Mouse (Mus musculus) forebrain, embryonic 16.5 days (tissue): ENCODE measurements around the gene Erbb2. TPM values are rescaled to one million over a fixed set of nuclear protein-coding genes. Genes with fewer than 3 reads are reported as not detected.
A peak's percentile ranks its signal among the peaks of the same experiment; 100 is the strongest.

Source experiments
- ATAC-seq: fragments of 200-750 bp; cut with Nextera tagmentation; 2 replicates; pipeline ENCODE4 v1.8.0; 2017; ENCODE audit warnings: mild to moderate bottlenecking, moderate library complexity
- H3K27ac ChIP-seq: fragments of 300-500 bp; sonication (generic); 2 replicates; pipeline ENCODE4 v1.5.1; 2014; ENCODE audit warnings: low read length, control low read depth
- H3K27me3 ChIP-seq: fragments of 300-500 bp; sonication (generic); replicated peaks from 2 replicates; pipeline ENCODE4 v1.6.1; 2014; ENCODE audit warnings: low read length; ENCODE audit not compliant: control insufficient read depth, insufficient read depth
- H3K36me3 ChIP-seq: fragments of 300-500 bp; sonication (generic); 2 replicates; pipeline ENCODE4 v1.6.1; 2014; ENCODE audit not compliant: control insufficient read depth, insufficient read depth
- H3K4me1 ChIP-seq: fragments of 300-500 bp; sonication (generic); replicated peaks from 2 replicates; pipeline ENCODE4 v1.6.1; 2014; ENCODE audit warnings: low read length; ENCODE audit not compliant: control insufficient read depth, insufficient read depth
- H3K4me2 ChIP-seq: fragments of 300-500 bp; sonication (generic); 2 replicates; pipeline ENCODE4 v1.6.1; 2014; ENCODE audit warnings: mild to moderate bottlenecking, low read length, control low read depth
- H3K4me3 ChIP-seq: fragments of 300-500 bp; sonication (generic); replicated peaks from 2 replicates; pipeline ENCODE4 v1.5.1; 2014; ENCODE audit warnings: mild to moderate bottlenecking, low read length, control low read depth
- H3K9ac ChIP-seq: fragments of 300-500 bp; sonication (generic); replicated peaks from 2 replicates; pipeline ENCODE4 v1.6.1; 2014; ENCODE audit warnings: low read depth, low read length, control low read depth
- H3K9me3 ChIP-seq: fragments of 300-500 bp; sonication (generic); 2 replicates; pipeline ENCODE4 v1.6.1; 2016; ENCODE audit warnings: low read length; ENCODE audit not compliant: control insufficient read depth
- WGBS: fragments of 180-500 bp; shearing (Covaris S2); extraction: QIAGEN DNeasy Blood & Tissue Kit; methylation state at CpG from one replicate; pipeline ENCODE4 v1.1.7; 2014; 5-methylcytosine and 5-hydroxymethylcytosine counted together
- polyA plus RNA-seq: library from polyadenylated mRNA; unstranded; fragments of >200 nt; fragmentation: Nextera tagmentation; extraction: Ambion mirVana; gene quantifications from 2 replicates; pipeline ENCODE4 v1.2.1, GENCODE M21; 2015

Erbb2 gene
- polyA plus RNA-seq, 1 experiment from 2014 or later = 4.9 TPM

- Histone ChIP-seq H3K4me2 (no peak overlapping the region), H3K36me3 (no peaks in the 10 kb centered on the region), H3K27me3 (peaks cover 9% of the 10 kb centered on the region), H3K9me3 (no peaks in the 10 kb centered on the region), H3K4me1 (peaks cover 13% of the 10 kb centered on the region), H3K27ac (no peak overlapping the region), H3K4me3 (no peak overlapping the region), H3K9ac (no peak overlapping the region)
- ATAC-seq = no peak
- 73% methylated on average over 12 of the region's 12 CpGs for WGBS
Measured at GRCm38 (mm10) chr11:98390141-98390540, 22.1 kb upstream of the Erbb2 start.

GRCm38 (mm10) chr11:98392034-98392433 is 20.2 kb upstream of the Erbb2 start:
- no peaks in the 10 kb centered on the region for H3K9me3 ChIP-seq
- no peak for ATAC-seq

GRCm38 (mm10) chr11:98392645-98393044 is 19.6 kb upstream of the Erbb2 start:
- peaks cover 3% of the 10 kb centered on the region for H3K27me3 ChIP-seq
- no peaks in the 10 kb centered on the region for H3K36me3 ChIP-seq
- H3K4me2 ChIP-seq = no peak overlapping the region
- no peak overlapping the region for H3K4me3 ChIP-seq
- H3K4me1 ChIP-seq = peaks cover 13% of the 10 kb centered on the region
- no peak for ATAC-seq
- 56% methylated on average over 4 of the region's 4 CpGs for WGBS
- H3K9ac ChIP-seq = no peak overlapping the region
- H3K27ac ChIP-seq = no peak overlapping the region
- no peaks in the 10 kb centered on the region for H3K9me3 ChIP-seq

More at GRCm38 (mm10) chr11:98392034-98392433, 20.2 kb upstream of the Erbb2 start:
- WGBS = 20% methylated on average over 4 of the region's 8 CpGs
- no peaks in the 10 kb centered on the region for H3K36me3 ChIP-seq
- H3K9ac ChIP-seq = no peak overlapping the region
- H3K27me3 ChIP-seq = peaks cover 5% of the 10 kb centered on the region
- no peak overlapping the region for H3K27ac ChIP-seq
- H3K4me2 ChIP-seq = no peak overlapping the region
- H3K4me1 ChIP-seq = peaks cover 13% of the 10 kb centered on the region
- H3K4me3 ChIP-seq = no peak overlapping the region

GRCm38 (mm10) chr11:98393317-98393716 is 19.0 kb upstream of the Erbb2 start:
- H3K4me1 ChIP-seq = peaks cover 13% of the 10 kb centered on the region
- 71% methylated on average over 6 of the region's 6 CpGs for WGBS
- no peaks in the 10 kb centered on the region for H3K36me3 ChIP-seq
- no peak overlapping the region for H3K27ac ChIP-seq
- no peak overlapping the region for H3K4me2 ChIP-seq
- no peak overlapping the region for H3K9ac ChIP-seq
- no peaks in the 10 kb centered on the region for H3K9me3 ChIP-seq
- H3K4me3 ChIP-seq = no peak overlapping the region
- H3K27me3 ChIP-seq = peaks cover 3% of the 10 kb centered on the region
- ATAC-seq = 0 out of 2 replicates have a peak, but pooled peaks have one; percentile 16

- no peak for ATAC-seq
- no peak overlapping the region for H3K9ac ChIP-seq
- WGBS = 51% methylated on average over 6 of the region's 6 CpGs
Measured at GRCm38 (mm10) chr11:98394301-98394700, 18.0 kb upstream of the Erbb2 start.

GRCm38 (mm10) chr11:98395041-98395440 is 17.2 kb upstream of the Erbb2 start:
- peaks cover 3% of the 10 kb centered on the region for H3K27me3 ChIP-seq
- no peak overlapping the region for H3K4me2 ChIP-seq
- no peaks in the 10 kb centered on the region for H3K9me3 ChIP-seq
- 38% methylated on average over 4 of the region's 4 CpGs for whole genome bisulfite sequencing
- H3K4me1 ChIP-seq = peaks cover 16% of the 10 kb centered on the region
- H3K36me3 ChIP-seq = no peaks in the 10 kb centered on the region
- no peak for ATAC-seq
- no peak overlapping the region for H3K4me3 ChIP-seq
- H3K9ac ChIP-seq = no peak overlapping the region
- H3K27ac ChIP-seq = no peak overlapping the region

More at GRCm38 (mm10) chr11:98394301-98394700, 18.0 kb upstream of the Erbb2 start:
- H3K4me3 ChIP-seq = no peak overlapping the region
- H3K4me2 ChIP-seq = no peak overlapping the region
- H3K27ac ChIP-seq = no peak overlapping the region
- peaks cover 13% of the 10 kb centered on the region for H3K4me1 ChIP-seq
- H3K9me3 ChIP-seq = no peaks in the 10 kb centered on the region
- peaks cover 3% of the 10 kb centered on the region for H3K27me3 ChIP-seq
- no peaks in the 10 kb centered on the region for H3K36me3 ChIP-seq

- no peaks in the 10 kb centered on the region for H3K27me3 ChIP-seq
- H3K9me3 ChIP-seq = no peaks in the 10 kb centered on the region
- H3K4me1 ChIP-seq = peaks cover 22% of the 10 kb centered on the region
- no peak for ATAC-seq
- no peaks in the 10 kb centered on the region for H3K36me3 ChIP-seq
- H3K9ac ChIP-seq = no peak overlapping the region
- no peak overlapping the region for H3K4me2 ChIP-seq
- 95% methylated on average over 7 of the region's 7 CpGs for WGBS
- H3K4me3 ChIP-seq = no peak overlapping the region
- H3K27ac ChIP-seq = no peak overlapping the region
Measured at GRCm38 (mm10) chr11:98397946-98398345, 14.3 kb upstream of the Erbb2 start.

- H3K36me3 ChIP-seq = no peaks in the 10 kb centered on the region
- peak within 1 kb of the TSS; percentile 85 for H3K4me2 ChIP-seq
- WGBS = under 1% methylated on average over 40 of the region's 40 CpGs
- H3K27me3 ChIP-seq = peaks cover 5% of the 10 kb centered on the region; the same call in 1 of the 2 replicates
- peak within 1 kb of the TSS; percentile 86 for H3K4me3 ChIP-seq
- peaks cover 9% of the 10 kb centered on the region for H3K4me1 ChIP-seq
- ATAC-seq = peak; percentile 94
- H3K9me3 ChIP-seq = no peaks in the 10 kb centered on the region
- H3K27ac ChIP-seq = peak within 1 kb of the TSS; percentile 97
- peak within 1 kb of the TSS; percentile 85 for H3K9ac ChIP-seq
Measured at GRCm38 (mm10) chr11:98400161-98400726, 12.0 kb upstream of the Erbb2 start, which contains the start of gene Pgap3. Gene Pgap3, minus strand, starts transcription at chr11:98400490.

GRCm38 (mm10) chr11:98400816-98401215 is 11.5 kb upstream of the Erbb2 start:
- Histone ChIP-seq H3K9me3 (no peaks in the 10 kb centered on the region), H3K27ac (peak overlapping the region; percentile 97), H3K4me1 (peaks cover 9% of the 10 kb centered on the region), H3K9ac (peak overlapping the region; percentile 85), H3K36me3 (no peaks in the 10 kb centered on the region), H3K27me3 (peaks cover 5% of the 10 kb centered on the region; the same call in 1 of the 2 replicates), H3K4me2 (peak overlapping the region; percentile 85), H3K4me3 (peak overlapping the region; percentile 86)
- ATAC-seq = no peak
- 65% methylated on average over 3 of the region's 3 CpGs for WGBS
